Mouse (Mus musculus): ENCODE measurements at regions not wholly inside any gene's neighbourhood (a gene's known extent, or its start where the extent isn't known, plus 50 kb on each side); places are given as distances from the start of the nearest gene placed in this dataset.

- no peak for DNase-seq (ENCODE audit: low spot score in 2 of 2)
Observed at GRCm38 (mm10) chr9:41223406-41223805, 61.9 kb upstream of the Ubash3b start.

DNA sequence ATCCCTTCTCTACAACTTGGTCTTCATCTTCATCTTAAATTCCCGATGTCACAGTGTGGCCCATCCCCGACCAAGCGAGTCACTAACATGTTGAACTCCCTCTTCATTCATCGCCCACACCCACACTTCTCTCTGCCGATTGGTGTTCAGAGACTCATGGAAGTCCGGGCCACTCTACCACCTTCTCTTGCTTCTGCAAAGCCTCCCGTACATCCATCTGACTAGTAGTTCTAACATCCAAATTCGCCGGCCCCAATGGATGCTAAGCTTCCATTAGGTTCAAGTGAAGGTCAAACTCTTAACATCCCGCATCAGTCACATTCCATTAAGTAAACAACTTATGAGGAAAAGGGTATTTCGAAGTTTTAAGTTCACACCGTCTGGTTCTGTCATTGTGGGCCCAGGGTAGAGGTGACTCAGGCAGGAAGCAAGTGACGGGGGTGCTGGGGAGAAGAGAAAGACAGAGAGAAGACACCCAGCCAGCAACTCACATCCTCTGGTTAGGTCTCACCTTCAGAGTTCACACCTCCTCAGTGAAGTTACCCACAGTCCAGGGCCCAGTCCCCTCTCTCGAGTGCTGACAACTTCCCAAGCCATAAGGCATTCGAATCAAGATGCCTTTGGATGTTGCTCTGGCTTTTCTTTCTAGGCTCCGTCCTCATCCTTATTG is 61.0 kb upstream of the Ubash3b start:
- no peak for DNase-seq (ENCODE audit: low spot score in 2 of 2)

DNA sequence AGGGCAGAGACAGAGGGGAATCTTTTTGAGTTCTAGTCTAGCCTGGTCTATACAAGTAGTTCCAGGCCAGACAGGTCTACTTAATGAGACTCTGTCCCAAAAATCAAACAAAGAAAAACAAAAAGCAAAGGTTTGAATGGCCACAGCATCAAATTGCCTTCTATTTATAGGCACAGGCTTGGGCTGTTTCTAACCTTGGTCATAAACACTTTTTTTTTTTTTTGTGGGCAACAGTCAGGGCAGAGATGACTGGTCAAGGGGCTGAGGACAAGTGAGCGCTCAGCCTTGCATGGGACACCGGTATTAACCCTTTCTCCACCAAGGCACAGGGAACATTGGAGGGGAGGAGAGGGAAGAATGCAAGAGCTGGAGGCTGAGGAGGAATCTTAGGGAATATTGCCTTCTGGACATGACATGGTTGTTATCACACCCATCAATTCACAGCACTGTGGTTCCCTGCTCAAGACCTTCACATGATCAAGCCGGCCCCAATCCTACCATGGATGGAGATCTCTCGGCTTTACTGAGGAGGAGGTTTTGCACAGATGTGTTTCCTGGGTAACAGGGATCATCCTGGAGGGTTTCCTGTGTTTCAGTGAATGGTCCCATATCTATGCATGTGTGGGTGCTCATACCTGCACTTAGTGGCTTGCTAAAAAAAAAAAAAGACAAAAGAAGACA is 59.8 kb upstream of the Ubash3b start:
- DNase-seq (ENCODE audit: low spot score in 2 of 2), result no peak

DNA sequence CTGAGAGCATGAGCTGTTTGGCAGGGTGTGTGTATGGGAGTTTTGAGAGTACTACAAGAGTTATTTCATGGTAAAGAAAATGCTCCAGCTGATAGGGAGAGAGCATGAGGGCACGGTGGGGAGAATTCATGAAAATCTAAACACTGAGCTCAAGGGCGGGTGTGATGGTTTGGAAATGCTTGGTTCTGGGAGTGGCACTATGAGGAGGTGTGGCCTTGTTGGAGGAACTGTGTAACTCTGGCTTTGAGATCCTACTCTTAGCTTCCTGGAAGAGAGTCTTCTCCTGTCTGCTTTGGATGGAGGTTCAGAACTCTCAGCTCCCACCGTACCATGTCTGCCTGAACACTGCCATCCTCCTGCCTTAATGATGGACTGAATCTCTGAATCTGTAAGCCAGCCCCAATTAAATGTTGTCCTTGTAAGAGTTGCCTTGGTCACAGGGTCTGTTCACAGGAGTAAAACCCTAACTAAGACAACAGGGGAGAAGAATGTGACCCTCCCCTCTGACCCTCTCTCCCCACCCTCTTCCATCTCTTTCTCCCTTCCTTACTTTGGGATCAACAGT is 58.7 kb upstream of the Ubash3b start:
- DNase-seq (ENCODE audit: low spot score in 2 of 2), result no peak

- no peak for DNase-seq (ENCODE audit: low spot score in 2 of 2)
Observed at GRCm38 (mm10) chr9:41218702-41219101, 57.2 kb upstream of the Ubash3b start.

GRCm38 (mm10) chr9:41216248-41216647 is 54.8 kb upstream of the Ubash3b start:
- DNase-seq (ENCODE audit: low spot score in 2 of 2), result no peak

DNA sequence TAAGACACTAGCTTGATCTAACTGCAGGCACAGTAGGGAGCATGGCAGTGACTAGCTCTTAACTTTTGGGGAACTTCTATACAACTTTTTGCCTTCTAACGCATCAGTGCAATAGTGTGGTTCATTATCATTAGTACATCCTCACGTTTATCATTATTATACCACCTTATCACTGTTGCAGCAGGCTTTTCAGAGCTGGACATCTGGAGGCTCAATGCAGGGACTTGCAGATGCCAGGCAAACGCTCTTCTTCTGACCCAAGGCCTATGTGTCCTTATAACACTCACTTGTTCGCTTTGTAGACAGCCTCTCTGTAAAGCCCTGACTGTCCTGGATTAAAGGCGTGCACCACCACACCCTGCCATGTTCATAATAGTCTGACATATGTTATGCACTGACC is 53.5 kb upstream of the Ubash3b start:
- no peak for DNase-seq (ENCODE audit: low spot score in 2 of 2)

DNA sequence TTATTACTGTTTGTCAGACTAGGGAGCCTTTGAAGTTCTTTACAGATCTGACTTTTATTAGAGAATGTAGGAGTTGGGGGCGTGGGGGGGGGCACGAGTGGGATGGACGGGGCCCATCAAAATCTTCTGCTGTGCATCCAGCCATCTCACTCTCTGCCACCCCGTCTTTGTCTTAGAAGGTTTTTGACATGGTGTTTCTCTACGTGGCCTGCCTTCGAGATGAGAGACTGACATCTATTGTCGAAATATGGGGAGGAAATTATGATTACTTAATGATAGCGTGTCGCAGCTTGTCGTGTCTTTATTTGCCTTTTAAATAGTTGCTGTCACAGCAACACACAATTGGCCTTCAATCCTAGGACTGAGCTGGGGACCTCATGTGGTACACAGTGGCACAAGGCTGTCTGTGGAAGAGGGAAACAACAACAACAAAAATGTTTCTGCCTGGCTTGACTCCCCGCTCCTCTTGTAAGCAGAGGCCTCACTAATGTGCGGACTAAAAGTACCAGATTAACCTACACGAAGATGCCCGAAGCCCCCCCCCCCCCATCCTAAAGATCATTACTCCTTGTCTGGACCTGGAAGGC is 51.5 kb upstream of the Ubash3b start:
- DNase-seq (ENCODE audit: low spot score in 2 of 2), result no peak

DNA sequence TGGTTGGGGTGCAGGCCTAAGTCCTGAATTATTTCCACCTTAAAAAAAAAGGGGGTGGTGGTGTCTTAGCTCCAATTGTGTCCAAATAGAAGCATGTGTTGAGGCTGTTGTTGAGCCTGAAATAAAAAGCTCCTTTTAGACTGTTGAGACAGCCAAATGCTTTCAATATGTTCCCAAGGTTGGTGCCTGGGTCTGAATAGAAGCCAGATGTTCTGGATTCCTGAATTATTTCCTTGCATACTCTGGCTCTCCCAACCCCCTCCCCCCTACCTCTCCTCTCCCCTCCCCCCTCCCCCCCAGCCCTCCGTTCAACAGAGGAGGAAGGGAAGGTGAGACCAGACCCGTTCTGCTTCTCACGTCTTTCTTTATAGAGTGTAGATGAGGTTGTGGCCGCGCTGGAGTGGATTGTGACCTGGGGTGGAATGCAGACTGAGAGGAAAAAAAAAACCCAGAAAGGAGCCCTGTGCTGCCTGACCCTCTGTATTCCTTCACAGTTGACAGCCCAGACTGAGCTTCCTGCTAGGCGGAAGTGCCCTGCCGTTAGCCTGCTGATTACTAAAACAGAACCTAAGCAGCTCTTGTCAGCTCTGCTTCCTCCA is 50.9 kb upstream of the Ubash3b start:
- peak in 1 of 2 experiments; percentile 29 for DNase-seq (ENCODE audit: low spot score in 2 of 2)

DNA sequence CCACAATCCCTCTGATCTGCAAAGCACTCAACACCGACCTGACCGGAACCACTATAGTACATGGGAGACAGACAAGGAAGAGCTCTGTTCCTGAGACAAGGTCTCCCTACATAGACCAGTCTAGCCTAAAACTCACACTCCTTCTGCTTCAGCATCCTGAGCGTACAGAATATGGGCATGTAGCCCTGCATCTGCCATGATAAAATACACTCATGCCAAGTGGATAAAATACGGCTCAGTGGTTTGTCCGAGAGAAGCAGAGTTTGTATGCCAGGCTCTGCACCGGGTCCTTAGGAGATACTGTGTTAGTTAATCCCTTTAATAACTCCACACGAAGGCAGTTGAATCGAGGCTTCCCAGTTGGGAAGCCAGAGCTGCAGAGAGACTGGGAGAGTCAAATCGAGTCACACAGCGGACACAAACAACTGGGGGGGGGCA is 50.4 kb upstream of the Ubash3b start:
- DNase-seq (ENCODE audit: low spot score in 2 of 2), result no peak

All from left cerebral cortex, adult 9 months (tissue).